Mouse (Mus musculus) CH12.LX (cell line): ENCODE data around the gene Vmn1r103. TPM values are rescaled to one million over a fixed set of nuclear protein-coding genes. Genes with fewer than 3 reads are reported as not detected.
"Not testable (repeated sequence)": the region's sequence is repeated elsewhere in the genome, so short reads cannot be mapped to it uniquely, and the experiment has no call there.

ENCODE experiments used
- DNase-seq: peaks from one replicate; pipeline ENCODE4 v3.0.0-alpha.2; 2013; ENCODE audit errors: extremely low read depth
- H3K27ac ChIP-seq: 2 replicates; pipeline ENCODE4 v1.5.1; 2012; ENCODE audit warnings: low read depth, mild to moderate bottlenecking, control low read depth, moderate library complexity; ENCODE audit not compliant: insufficient read depth
- H3K27me3 ChIP-seq: replicated peaks from 2 replicates; pipeline ENCODE3; 2012; ENCODE audit warnings: inconsistent platforms
- H3K36me3 ChIP-seq, 2 experiments: replicated peaks in 1 of 2; 2 replicates each; pipeline versions ENCODE3 to v1.6.1; 2012; ENCODE audit warnings: inconsistent platforms in 1 of 2, low read length in 1 of 2, mild to moderate bottlenecking in 1 of 2, mixed read lengths in 1 of 2, moderate library complexity in 1 of 2; ENCODE audit not compliant: control insufficient read depth in 1 of 2, insufficient read depth in 1 of 2
- H3K4me1 ChIP-seq, 2 experiments: 2 replicates each; pipeline ENCODE4 v1.6.1; 2012; ENCODE audit warnings: inconsistent platforms in 1 of 2, moderate library complexity in 1 of 2; ENCODE audit not compliant: insufficient read depth in 2 of 2, control insufficient read depth in 1 of 2
- H3K4me2 ChIP-seq: 2 replicates; pipeline ENCODE4 v1.6.1; 2012; ENCODE audit warnings: low read depth, mild to moderate bottlenecking, control low read depth; ENCODE audit not compliant: poor library complexity, insufficient read depth, severe bottlenecking
- H3K4me3 ChIP-seq, 3 experiments: fragments of 150-350 bp in 1 of 3; sonication (generic) in 1 of 3; replicated peaks in 1 of 3; 2 replicates each; pipeline versions ENCODE3 to v1.5.1; 2011 to 2012; ENCODE audit warnings: low read depth in 2 of 3, low read length in 2 of 3, mild to moderate bottlenecking in 2 of 3, moderate library complexity in 2 of 3, control low read depth in 1 of 3, improper control_type of control experiment in 1 of 3, inconsistent platforms in 1 of 3, mixed read lengths in 1 of 3; ENCODE audit not compliant: poor library complexity in 1 of 3
- H3K79me2 ChIP-seq: replicated peaks from 2 replicates; pipeline ENCODE4 v1.6.1; 2012; ENCODE audit warnings: mild to moderate bottlenecking, moderate library complexity; ENCODE audit not compliant: control insufficient read depth, poor library complexity, insufficient read depth, severe bottlenecking; ENCODE audit errors: extremely low read depth
- H3K9ac ChIP-seq: 2 replicates; pipeline ENCODE4 v1.6.1; 2012; ENCODE audit warnings: low read depth, mild to moderate bottlenecking, control low read depth, moderate library complexity; ENCODE audit not compliant: insufficient read depth
- H3K9me3 ChIP-seq: replicated peaks from 2 replicates; pipeline ENCODE3; 2012; ENCODE audit warnings: low read length, inconsistent platforms, mixed read lengths
- dilution Hi-C: fragments of 300-500 bp; cut with MboI; formaldehyde crosslinking; loops from 2 replicates; pipeline ENCODE4 v1.14.3; 2020; ENCODE audit warnings: low sequenced_read_pairs; ENCODE audit not compliant: extremely low pct_unique_long_range_greater_than_20kb, extremely low pct_ligation_motif_present
- in situ Hi-C: fragments of 300-500 bp; cut with MboI; formaldehyde crosslinking; loops from 3 replicates; pipeline ENCODE4 v1.14.3; 2019; ENCODE audit warnings: low sequenced_read_pairs, low pct_ligation_motif_present, low pct_unique_long_range_greater_than_20kb, mixed read lengths
- polyA plus RNA-seq: library from polyadenylated mRNA; unstranded; fragments of >175 nt; gene quantifications from 2 replicates; pipeline ENCODE4 v1.2.1, GENCODE M21; 2012; ENCODE audit warnings: low read depth; ENCODE audit not compliant: insufficient read length
- total RNA-seq, 2 experiments: library from RNA; depleted of rRNA; stranded (reverse); fragments of 300-350 nt in 1 of 2; fragments of >200 nt in 1 of 2; gene quantifications; 2 replicates each; pipeline ENCODE4 v1.2.3; 2012 to 2014

Vmn1r103 gene
- total RNA-seq (2012; rRNA removed) = not detected in 2 replicates
- total RNA-seq (2014; rRNA removed) = not detected in 2 replicates
- not detected in 2 replicates for polyA plus RNA-seq

GRCm38 (mm10) chr7:20510434-20510833, at the start of gene Vmn1r103:
TSS of gene Vmn1r103 (minus strand) at chr7:20510534.
- H3K4me1 ChIP-seq, H3K27ac ChIP-seq, H3K9me3 ChIP-seq, H3K9ac ChIP-seq, H3K4me2 ChIP-seq, H3K27me3 ChIP-seq, H3K36me3 ChIP-seq, H3K4me3 ChIP-seq, dilution Hi-C loops, H3K79me2 ChIP-seq, in situ Hi-C loops, DNase-seq: not testable (repeated sequence)

- H3K79me2 ChIP-seq, dilution Hi-C loops: not testable (repeated sequence)
These were observed 35.3 kb upstream of the Vmn1r103 start, which contains the start of gene Gm5726 for GRCm38 (mm10) chr7:20545657-20546056. TSS of gene Gm5726 (minus strand) at chr7:20545757.

DNA sequence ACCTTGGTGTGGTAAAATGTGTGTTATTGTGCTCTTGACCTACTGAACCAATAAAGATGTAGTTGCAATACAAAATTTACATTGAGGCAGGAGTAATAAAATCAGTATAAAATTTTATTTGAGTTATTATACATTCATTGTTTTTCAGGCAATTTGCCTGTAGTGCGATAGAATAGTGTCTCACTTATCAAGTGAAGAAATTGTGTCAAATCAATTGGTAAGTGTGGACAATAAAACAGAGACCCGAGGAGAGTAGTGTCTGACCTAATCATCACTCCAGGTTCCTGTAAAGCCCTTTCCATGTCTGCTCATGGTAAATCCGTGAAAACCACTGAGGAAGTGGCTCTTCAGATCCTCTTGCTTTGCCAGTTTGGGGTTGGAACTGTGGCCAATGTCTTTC, 23.2 kb upstream of the Vmn1r103 start, which contains the start of gene Vmn1r104:
Gene Vmn1r104 (plus strand): TSS at position 301 of the 400 bp plus-strand sequence.
- H3K9me3 ChIP-seq, H3K27ac ChIP-seq, H3K36me3 ChIP-seq, H3K4me3 ChIP-seq, H3K4me1 ChIP-seq, H3K27me3 ChIP-seq, H3K9ac ChIP-seq, dilution Hi-C loops, H3K79me2 ChIP-seq, in situ Hi-C loops, H3K4me2 ChIP-seq, DNase-seq: not testable (repeated sequence)

More at GRCm38 (mm10) chr7:20545657-20546056, 35.3 kb upstream of the Vmn1r103 start, which contains the start of gene Gm5726:
- H3K9me3 ChIP-seq, H3K36me3 ChIP-seq, H3K4me1 ChIP-seq, H3K4me3 ChIP-seq, DNase-seq, H3K27me3 ChIP-seq, H3K27ac ChIP-seq, in situ Hi-C loops, H3K4me2 ChIP-seq, H3K9ac ChIP-seq: not testable (repeated sequence)

DNA sequence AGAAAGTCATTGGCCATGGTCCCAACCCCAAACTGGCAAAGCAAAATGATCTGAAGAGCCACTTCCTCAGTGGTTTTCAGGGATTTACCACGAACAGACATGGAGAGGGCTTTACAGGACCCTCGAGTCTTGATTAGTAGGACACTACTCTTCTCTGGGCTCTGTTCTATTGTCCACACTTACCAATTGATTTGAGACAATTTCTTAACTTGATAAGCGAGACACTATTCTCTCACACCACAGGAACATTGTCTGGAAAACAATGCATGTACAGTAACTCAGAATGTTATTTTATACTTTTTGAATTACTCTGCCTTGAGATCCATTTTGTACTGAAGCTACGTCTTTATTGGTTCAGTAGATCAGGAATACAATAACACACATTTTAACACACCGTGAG, 35.5 kb downstream of the Vmn1r103 start, which contains the start of gene Gm10670:
Gene Gm10670 (minus strand): TSS at position 101 of the 400 bp plus-strand sequence.
- H3K79me2 ChIP-seq, dilution Hi-C loops, in situ Hi-C loops, H3K27ac ChIP-seq, H3K36me3 ChIP-seq, H3K9ac ChIP-seq, H3K4me3 ChIP-seq, H3K27me3 ChIP-seq, DNase-seq, H3K4me2 ChIP-seq, H3K4me1 ChIP-seq, H3K9me3 ChIP-seq: not testable (repeated sequence)

Other genes starting within 250 kb of the Vmn1r103 start
- not detected in 2 replicates for gene Gm5890, start 247.7 kb downstream of the Vmn1r103 start, total RNA-seq (2012; rRNA removed)
- gene Gm5890, start 247.7 kb downstream of the Vmn1r103 start, total RNA-seq (2014; rRNA removed) = not detected in 2 replicates
- not detected in 2 replicates for gene Gm5890, start 247.7 kb downstream of the Vmn1r103 start, polyA plus RNA-seq
- gene Gm4133, start 176.5 kb downstream of the Vmn1r103 start, total RNA-seq (2012; rRNA removed) = not detected in 2 replicates
- not detected in 2 replicates for gene Gm4133, start 176.5 kb downstream of the Vmn1r103 start, total RNA-seq (2014; rRNA removed)
- not detected in 2 replicates for gene Gm4133, start 176.5 kb downstream of the Vmn1r103 start, polyA plus RNA-seq
- gene Gm5728, start 135.1 kb downstream of the Vmn1r103 start, total RNA-seq (2012; rRNA removed) = not detected in 2 replicates
- not detected in 2 replicates for gene Gm5728, start 135.1 kb downstream of the Vmn1r103 start, total RNA-seq (2014; rRNA removed)
- gene Gm5728, start 135.1 kb downstream of the Vmn1r103 start, polyA plus RNA-seq = not detected in 2 replicates
- not detected in 2 replicates for gene Vmn1r100, start 92.6 kb downstream of the Vmn1r103 start, total RNA-seq (2012; rRNA removed)
- not detected in 2 replicates for gene Vmn1r100, start 92.6 kb downstream of the Vmn1r103 start, total RNA-seq (2014; rRNA removed)
- gene Vmn1r100, start 92.6 kb downstream of the Vmn1r103 start, polyA plus RNA-seq = not detected in 2 replicates
- not detected in 2 replicates for gene Vmn1r101, start 67.9 kb downstream of the Vmn1r103 start, total RNA-seq (2012; rRNA removed)
- gene Vmn1r101, start 67.9 kb downstream of the Vmn1r103 start, total RNA-seq (2014; rRNA removed) = not detected in 2 replicates
- gene Vmn1r101, start 67.9 kb downstream of the Vmn1r103 start, polyA plus RNA-seq = not detected in 2 replicates
- gene Gm10670, start 35.6 kb downstream of the Vmn1r103 start, total RNA-seq (2012; rRNA removed) = not detected in 2 replicates
- not detected in 2 replicates for gene Gm10670, start 35.6 kb downstream of the Vmn1r103 start, total RNA-seq (2014; rRNA removed)
- gene Gm10670, start 35.6 kb downstream of the Vmn1r103 start, polyA plus RNA-seq = not detected in 2 replicates
- gene Vmn1r104, start 23.3 kb upstream of the Vmn1r103 start, total RNA-seq (2012; rRNA removed) = not detected in 2 replicates
- not detected in 2 replicates for gene Vmn1r104, start 23.3 kb upstream of the Vmn1r103 start, total RNA-seq (2014; rRNA removed)
- not detected in 2 replicates for gene Vmn1r104, start 23.3 kb upstream of the Vmn1r103 start, polyA plus RNA-seq
- gene Gm5726, start 35.2 kb upstream of the Vmn1r103 start, total RNA-seq (2012; rRNA removed) = not detected in 2 replicates
- gene Gm5726, start 35.2 kb upstream of the Vmn1r103 start, total RNA-seq (2014; rRNA removed) = not detected in 2 replicates
- gene Gm5726, start 35.2 kb upstream of the Vmn1r103 start, polyA plus RNA-seq = not detected in 2 replicates
- gene Gm4141, start 65.7 kb upstream of the Vmn1r103 start, total RNA-seq (2012; rRNA removed) = not detected in 2 replicates
- not detected in 2 replicates for gene Gm4141, start 65.7 kb upstream of the Vmn1r103 start, total RNA-seq (2014; rRNA removed)
- gene Gm4141, start 65.7 kb upstream of the Vmn1r103 start, polyA plus RNA-seq = not detected in 2 replicates
- gene Gm4513, start 88.5 kb upstream of the Vmn1r103 start, total RNA-seq (2012; rRNA removed) = not detected in 2 replicates
- gene Gm4513, start 88.5 kb upstream of the Vmn1r103 start, total RNA-seq (2014; rRNA removed) = not detected in 2 replicates
- not detected in 2 replicates for gene Gm4513, start 88.5 kb upstream of the Vmn1r103 start, polyA plus RNA-seq
- not detected in 2 replicates for gene Vmn1r107, start 158.4 kb upstream of the Vmn1r103 start, total RNA-seq (2012; rRNA removed)
- gene Vmn1r107, start 158.4 kb upstream of the Vmn1r103 start, total RNA-seq (2014; rRNA removed) = not detected in 2 replicates
- not detected in 2 replicates for gene Vmn1r107, start 158.4 kb upstream of the Vmn1r103 start, polyA plus RNA-seq
- gene Vmn1r111, start 192.7 kb upstream of the Vmn1r103 start, total RNA-seq (2012; rRNA removed) = not detected in 2 replicates
- gene Vmn1r111, start 192.7 kb upstream of the Vmn1r103 start, total RNA-seq (2014; rRNA removed) = not detected in 2 replicates
- gene Vmn1r111, start 192.7 kb upstream of the Vmn1r103 start, polyA plus RNA-seq = not detected in 2 replicates
- not detected in 2 replicates for gene Gm10668, start 220.1 kb upstream of the Vmn1r103 start, total RNA-seq (2012; rRNA removed)
- gene Gm10668, start 220.1 kb upstream of the Vmn1r103 start, total RNA-seq (2014; rRNA removed) = not detected in 2 replicates
- gene Gm10668, start 220.1 kb upstream of the Vmn1r103 start, polyA plus RNA-seq = not detected in 2 replicates